Mouse (Mus musculus) erythroblast, embryonic 14.5 days (primary cell): ENCODE measurements around the gene Slco3a1. TPM values are rescaled to one million over a fixed set of nuclear protein-coding genes. Genes with fewer than 3 reads are reported as not detected.

ENCODE experiments used
- H3K27me3 ChIP-seq: 2 replicates; pipeline ENCODE4 v1.6.1; 2012; ENCODE audit warnings: inconsistent platforms; ENCODE audit not compliant: control insufficient read depth
- H3K36me3 ChIP-seq: 2 replicates; pipeline ENCODE4 v1.6.1; 2012; ENCODE audit warnings: mild to moderate bottlenecking, inconsistent platforms; ENCODE audit not compliant: control insufficient read depth
- H3K4me1 ChIP-seq: 2 replicates; pipeline ENCODE4 v1.6.1; 2012; ENCODE audit warnings: inconsistent platforms; ENCODE audit not compliant: control insufficient read depth
- H3K4me3 ChIP-seq: replicated peaks from 2 replicates; pipeline ENCODE3; 2012; ENCODE audit warnings: moderate library complexity, mild to moderate bottlenecking, inconsistent platforms
- H3K9me3 ChIP-seq: 2 replicates; pipeline ENCODE4 v1.6.1; 2012; ENCODE audit warnings: low read length, inconsistent platforms, mixed read lengths; ENCODE audit not compliant: control insufficient read depth
- GATA1 ChIP-seq: IDR thresholded peaks from 2 replicates; pipeline ENCODE4 v1.6.1; 2012; ENCODE audit warnings: low read length, inconsistent platforms, mixed read lengths
- TAL1 ChIP-seq: IDR thresholded peaks from 3 replicates; pipeline ENCODE4 v1.6.1; 2012; ENCODE audit warnings: low read length, inconsistent platforms, mixed read lengths
- polyA plus RNA-seq: library from polyadenylated mRNA; stranded (reverse); fragments of >175 nt; gene quantifications from 2 replicates; pipeline ENCODE4 v1.2.3, GENCODE M21; 2012

The Slco3a1 gene
- polyA plus RNA-seq, 1 experiment = 0.06 TPM

- Histone ChIP-seq H3K27me3 (no peaks in the 10 kb centered on the region), H3K4me3 (no peak overlapping the region), H3K9me3 (no peaks in the 10 kb centered on the region), H3K4me1 (no peaks in the 10 kb centered on the region), H3K36me3 (no peaks in the 10 kb centered on the region)
- TF ChIP-seq TAL1 (no peak), GATA1 (no peak)
Observed at GRCm38 (mm10) chr7:74398326-74398725, 156.3 kb downstream of the Slco3a1 start.

GRCm38 (mm10) chr7:74391451-74391873 lies 163.1 kb downstream of the Slco3a1 start:
- no peaks in the 10 kb centered on the region for H3K27me3 ChIP-seq
- TF ChIP-seq TAL1 (no peak), GATA1 (no peak)
- H3K9me3 ChIP-seq = no peaks in the 10 kb centered on the region
- no peak overlapping the region for H3K4me3 ChIP-seq
- no peaks in the 10 kb centered on the region for H3K36me3 ChIP-seq
- no peaks in the 10 kb centered on the region for H3K4me1 ChIP-seq

GRCm38 (mm10) chr7:74389570-74389969 lies 165.0 kb downstream of the Slco3a1 start:
- H3K9me3 ChIP-seq = no peaks in the 10 kb centered on the region
- no peak overlapping the region for H3K4me3 ChIP-seq
- H3K27me3 ChIP-seq = no peaks in the 10 kb centered on the region
- no peaks in the 10 kb centered on the region for H3K4me1 ChIP-seq
- TF ChIP-seq TAL1 (no peak), GATA1 (no peak)
- no peaks in the 10 kb centered on the region for H3K36me3 ChIP-seq

- Histone ChIP-seq H3K27me3 (no peaks in the 10 kb centered on the region), H3K4me1 (no peaks in the 10 kb centered on the region), H3K36me3 (no peaks in the 10 kb centered on the region), H3K4me3 (no peak overlapping the region), H3K9me3 (no peaks in the 10 kb centered on the region)
- TF ChIP-seq GATA1 (no peak), TAL1 (no peak)
Observed at GRCm38 (mm10) chr7:74386257-74386656, 168.3 kb downstream of the Slco3a1 start.

- H3K4me3 ChIP-seq = no peak overlapping the region
- no peaks in the 10 kb centered on the region for H3K9me3 ChIP-seq
- H3K4me1 ChIP-seq = no peaks in the 10 kb centered on the region
- TF ChIP-seq TAL1 = no peak
- TF ChIP-seq GATA1 = no peak
- H3K36me3 ChIP-seq = no peaks in the 10 kb centered on the region
- H3K27me3 ChIP-seq = no peaks in the 10 kb centered on the region
Observed at GRCm38 (mm10) chr7:74383040-74383666, 171.4 kb downstream of the Slco3a1 start.

GRCm38 (mm10) chr7:74382286-74382685 lies 172.3 kb downstream of the Slco3a1 start:
- H3K4me3 ChIP-seq = no peak overlapping the region
- H3K9me3 ChIP-seq = no peaks in the 10 kb centered on the region
- no peaks in the 10 kb centered on the region for H3K4me1 ChIP-seq
- TF ChIP-seq TAL1 (no peak), GATA1 (no peak)
- H3K36me3 ChIP-seq = no peaks in the 10 kb centered on the region
- H3K27me3 ChIP-seq = no peaks in the 10 kb centered on the region

GRCm38 (mm10) chr7:74381881-74382281 lies 172.7 kb downstream of the Slco3a1 start:
- no peaks in the 10 kb centered on the region for H3K36me3 ChIP-seq
- no peak overlapping the region for H3K4me3 ChIP-seq
- no peaks in the 10 kb centered on the region for H3K27me3 ChIP-seq
- no peaks in the 10 kb centered on the region for H3K9me3 ChIP-seq
- TF ChIP-seq TAL1 (no peak), GATA1 (no peak)
- no peaks in the 10 kb centered on the region for H3K4me1 ChIP-seq

GRCm38 (mm10) chr7:74381051-74381450 lies 173.5 kb downstream of the Slco3a1 start:
- H3K4me3 ChIP-seq = no peak overlapping the region
- H3K36me3 ChIP-seq = no peaks in the 10 kb centered on the region
- no peaks in the 10 kb centered on the region for H3K4me1 ChIP-seq
- no peak for TF ChIP-seq GATA1
- TF ChIP-seq TAL1 = no peak
- H3K27me3 ChIP-seq = no peaks in the 10 kb centered on the region
- no peaks in the 10 kb centered on the region for H3K9me3 ChIP-seq

- Histone ChIP-seq H3K9me3 (no peaks in the 10 kb centered on the region), H3K4me1 (no peaks in the 10 kb centered on the region), H3K36me3 (no peaks in the 10 kb centered on the region), H3K27me3 (no peaks in the 10 kb centered on the region), H3K4me3 (no peak overlapping the region)
- TF ChIP-seq GATA1 (no peak), TAL1 (no peak)
Observed at GRCm38 (mm10) chr7:74377909-74378308, 176.7 kb downstream of the Slco3a1 start.
